Mouse (Mus musculus): ENCODE results near the gene Bod1l.

Gene Bod1l

GRCm38 (mm10) chr5:41844147-41844529 is at the start of gene Bod1l:
Gene Bod1l, minus strand, starts transcription at chr5:41844315.
- peak; percentile 98 to 99 for DNase-seq

- no peak for DNase-seq
Observed at GRCm38 (mm10) chr5:41893351-41893750, 49.2 kb upstream of the Bod1l start.

- DNase-seq, result no peak
Observed at GRCm38 (mm10) chr5:41890871-41891270, 46.8 kb upstream of the Bod1l start.

- peak in 1 of 2 experiments; percentile 36 for DNase-seq
Observed at GRCm38 (mm10) chr5:41889245-41889849, 45.2 kb upstream of the Bod1l start.

GRCm38 (mm10) chr5:41888834-41889233 is 44.7 kb upstream of the Bod1l start:
- DNase-seq, result peak; percentile 59 to 60

- DNase-seq, result peak; percentile 87 to 92
Observed at GRCm38 (mm10) chr5:41887738-41888137, 43.6 kb upstream of the Bod1l start.

GRCm38 (mm10) chr5:41884563-41884962 is 40.4 kb upstream of the Bod1l start:
- DNase-seq, result peak; percentile 56 to 83

GRCm38 (mm10) chr5:41871164-41871563 is 27.0 kb upstream of the Bod1l start:
- DNase-seq, result peak; percentile 49 to 69

- DNase-seq, result no peak
Observed at GRCm38 (mm10) chr5:41855781-41856180, 11.7 kb upstream of the Bod1l start.

GRCm38 (mm10) chr5:41845558-41845937 is 1.4 kb upstream of the Bod1l start:
- DNase-seq, result no peak

- peak; percentile 25 to 43 for DNase-seq
Observed at GRCm38 (mm10) chr5:41844820-41845557, 874 bp upstream of the Bod1l start.

- DNase-seq, result peak in 1 of 2 experiments; percentile 10
Observed at GRCm38 (mm10) chr5:41843419-41844146, 532 bp downstream of the Bod1l start.

- DNase-seq, result peak; percentile 23 to 47
Observed at GRCm38 (mm10) chr5:41842681-41843080, 1.4 kb downstream of the Bod1l start.

- no peak for DNase-seq
Observed at GRCm38 (mm10) chr5:41841735-41842134, 2.4 kb downstream of the Bod1l start.

- no peak for DNase-seq
Observed at GRCm38 (mm10) chr5:41830100-41830499, 14.0 kb downstream of the Bod1l start.

GRCm38 (mm10) chr5:41821158-41821557 is 23.0 kb downstream of the Bod1l start:
- no peak for DNase-seq

- no peak for DNase-seq
Observed at GRCm38 (mm10) chr5:41820530-41820929, 23.6 kb downstream of the Bod1l start.

- DNase-seq, result no peak
Observed at GRCm38 (mm10) chr5:41812516-41812915, 31.6 kb downstream of the Bod1l start.

GRCm38 (mm10) chr5:41811279-41811678 is 32.8 kb downstream of the Bod1l start:
- DNase-seq, result no peak

GRCm38 (mm10) chr5:41807383-41807782 is 36.7 kb downstream of the Bod1l start:
- DNase-seq, result no peak

GRCm38 (mm10) chr5:41806176-41806575 is 37.9 kb downstream of the Bod1l start:
- DNase-seq, result no peak

GRCm38 (mm10) chr5:41805085-41805484 is 39.0 kb downstream of the Bod1l start:
- DNase-seq, result no peak

GRCm38 (mm10) chr5:41804643-41805042 is 39.5 kb downstream of the Bod1l start:
- no peak for DNase-seq

GRCm38 (mm10) chr5:41801622-41802021 is 42.5 kb downstream of the Bod1l start:
- DNase-seq, result no peak

Data from cerebellum, postnatal 25 days (tissue).